Mouse (Mus musculus): Measurements from ENCODE around the gene Llgl1. TPM values are rescaled to one million over a fixed set of nuclear protein-coding genes. Genes with fewer than 3 reads are reported as not detected.

Llgl1 gene
- polyA plus RNA-seq (2012; fragmentation: generic; extraction: Trizol), result 10 to 100 TPM; 17.3 to 50.5 TPM

DNA sequence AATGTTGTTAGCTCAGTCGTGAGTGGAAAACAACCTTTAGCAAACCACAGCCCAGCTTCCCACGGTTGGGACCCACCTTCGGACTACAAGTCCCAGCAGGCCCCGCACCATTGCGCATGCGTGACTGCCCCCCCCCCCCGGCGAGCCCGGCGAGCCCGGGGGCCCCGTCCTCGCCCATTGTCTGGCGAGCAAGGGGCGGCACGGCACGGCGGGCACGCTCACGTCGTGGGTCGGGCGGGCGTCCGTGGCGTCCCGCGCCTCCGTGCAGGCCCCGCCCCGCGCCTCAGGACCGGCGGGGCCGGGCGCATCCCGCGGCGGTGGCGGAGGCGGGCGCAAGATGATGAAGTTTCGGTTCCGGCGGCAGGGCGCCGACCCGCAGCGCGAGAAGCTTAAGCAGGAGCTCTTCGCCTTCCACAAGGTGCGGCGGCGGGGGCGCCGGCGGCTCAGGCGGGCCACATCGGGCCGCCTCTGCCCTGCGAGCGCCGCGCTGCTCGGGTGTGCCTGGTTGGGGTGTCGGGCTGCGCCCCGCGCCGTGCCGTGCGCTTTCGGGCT, at the start of gene Llgl1:
TSS of gene Llgl1 (plus strand) at position 200 of the 552 bp plus-strand sequence.

DNA sequence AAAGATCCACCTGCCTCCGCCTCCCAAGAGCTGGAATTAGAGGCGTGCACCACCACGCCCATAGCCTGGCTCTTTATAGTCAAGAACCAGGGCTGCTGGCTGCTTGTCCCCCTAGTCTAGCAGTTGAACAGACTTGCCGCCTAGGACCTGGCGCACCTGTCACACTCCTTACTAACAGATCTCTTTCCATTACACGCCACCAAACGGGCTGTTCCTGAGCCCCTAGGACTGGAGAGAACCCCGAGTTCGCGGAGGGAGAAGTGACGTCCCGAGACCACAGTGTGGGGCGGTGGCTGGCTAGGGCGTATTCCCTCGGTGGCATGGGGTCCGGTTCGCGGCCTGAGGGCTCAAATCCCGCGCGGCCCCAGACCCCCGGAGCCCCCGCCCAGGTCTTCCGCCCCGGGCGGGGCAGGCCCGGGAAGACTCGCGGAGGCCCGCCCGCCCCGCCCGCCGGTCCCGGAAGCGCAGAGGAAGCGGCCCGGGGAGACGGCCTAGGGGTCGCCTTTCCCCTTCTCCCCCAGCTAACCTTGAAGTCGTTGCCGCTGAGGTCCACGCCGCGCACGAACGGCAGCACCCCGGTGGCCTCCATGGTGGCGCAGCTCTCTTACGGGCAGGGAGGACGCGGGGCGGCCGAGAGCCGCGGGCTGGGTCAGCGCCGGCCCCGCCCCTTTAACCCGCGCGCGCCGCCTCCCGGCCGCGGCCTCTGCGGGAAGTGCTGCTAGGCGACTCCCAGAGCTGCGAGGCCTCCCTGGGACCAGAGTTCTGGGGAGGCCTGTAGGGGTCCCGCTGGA, 27.3 kb downstream of the Llgl1 start, which contains the start of gene Flii:
TSS of gene Flii (minus strand) at position 663 of the 791 bp plus-strand sequence.

GRCm38 (mm10) chr11:60728260-60728761, 28.8 kb downstream of the Llgl1 start, which contains the start of gene Mief2:
Gene Mief2 (plus strand): TSS chr11:60728398.

Other genes starting within 250 kb of the Llgl1 start
- gene Drg2, start 245.1 kb upstream of the Llgl1 start, polyA plus RNA-seq (2012; fragmentation: generic; extraction: Trizol), result 100 to 1,000 TPM in 1 of 2 experiments, 10 to 100 TPM in 1; 81.5 to 105 TPM
- under 1 TPM in 1 of 2 experiments, not detected in 1; 0.05 TPM for gene Myo15, start 230.4 kb upstream of the Llgl1 start, polyA plus RNA-seq (2012; fragmentation: generic; extraction: Trizol)
- 10 to 100 TPM in 1 of 2 experiments, 1 to 10 TPM in 1; 3.2 to 18.2 TPM for gene Alkbh5, start 163.3 kb upstream of the Llgl1 start, polyA plus RNA-seq (2012; fragmentation: generic; extraction: Trizol)
- 100 to 1,000 TPM; 211 to 261 TPM for gene Flii, start 27.5 kb downstream of the Llgl1 start, polyA plus RNA-seq (2012; fragmentation: generic; extraction: Trizol)
- 10 to 100 TPM in 1 of 2 experiments, 1 to 10 TPM in 1; 8.7 to 17.1 TPM for gene Mief2, start 28.7 kb downstream of the Llgl1 start, polyA plus RNA-seq (2012; fragmentation: generic; extraction: Trizol)
- 1 to 10 TPM; 3.2 to 6.6 TPM for gene Top3a, start 77.6 kb downstream of the Llgl1 start, polyA plus RNA-seq (2012; fragmentation: generic; extraction: Trizol)
- gene Smcr8, start 77.8 kb downstream of the Llgl1 start, polyA plus RNA-seq (2012; fragmentation: generic; extraction: Trizol), result 1 to 10 TPM; 1.1 to 5.6 TPM
- 10 to 100 TPM in 1 of 2 experiments, 1 to 10 TPM in 1; 5.5 to 31.4 TPM for gene Shmt1, start 112.0 kb downstream of the Llgl1 start, polyA plus RNA-seq (2012; fragmentation: generic; extraction: Trizol)
- gene Dhrs7b, start 130.9 kb downstream of the Llgl1 start, polyA plus RNA-seq (2012; fragmentation: generic; extraction: Trizol), result 10 to 100 TPM; 47.5 to 50.5 TPM
- gene Tmem11, start 179.5 kb downstream of the Llgl1 start, polyA plus RNA-seq (2012; fragmentation: generic; extraction: Trizol), result 10 to 100 TPM; 47.4 to 52.3 TPM
- 10 to 100 TPM in 1 of 2 experiments, 1 to 10 TPM in 1; 3.7 to 30.6 TPM for gene Natd1, start 215.0 kb downstream of the Llgl1 start, polyA plus RNA-seq (2012; fragmentation: generic; extraction: Trizol)
- 100 to 1,000 TPM in 1 of 2 experiments, 10 to 100 TPM in 1; 95.4 to 113 TPM for gene Map2k3, start 232.3 kb downstream of the Llgl1 start, polyA plus RNA-seq (2012; fragmentation: generic; extraction: Trizol)

Data from C3H10T1/2 (cell line).